Mouse (Mus musculus) bone marrow macrophage, adult 2 months (primary cell): Measurements from ENCODE around the gene Agpat2.

ENCODE experiments used
- CTCF ChIP-seq: IDR thresholded peaks from 2 replicates; pipeline ENCODE4 v1.5.1; 2012; ENCODE audit warnings: low read depth, mild to moderate bottlenecking, low read length, moderate library complexity
- POLR2A ChIP-seq: IDR thresholded peaks from 2 replicates; pipeline ENCODE4 v1.6.1; 2012; ENCODE audit warnings: mild to moderate bottlenecking, low read depth, low read length, borderline replicate concordance

DNA sequence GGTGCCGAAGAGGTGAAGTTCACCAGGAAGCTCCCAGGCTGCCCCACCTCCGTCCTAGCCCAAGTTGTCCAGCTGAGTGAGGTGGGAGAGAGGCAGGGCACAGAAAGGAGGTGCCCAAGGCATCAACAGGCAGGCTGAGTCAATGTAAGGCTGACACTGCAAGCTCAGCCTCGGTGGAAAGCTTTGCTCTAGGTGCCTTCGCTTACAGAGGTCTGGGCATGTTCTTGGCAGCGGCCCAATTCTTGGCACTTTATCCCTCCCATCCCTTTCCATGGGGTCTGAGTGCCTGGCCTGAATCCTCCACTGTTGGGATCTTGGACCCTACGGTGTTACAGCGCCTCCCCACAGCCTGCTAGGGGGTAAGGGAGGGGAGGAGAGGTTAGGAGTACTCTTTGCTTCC is 21.5 kb downstream of the Agpat2 start:
- TF ChIP-seq CTCF (no peak), POLR2A (no peak)
